Mouse (Mus musculus): Measurements from ENCODE around the gene Kcnd2.
A peak's percentile ranks its signal among the peaks of the same experiment; 100 is the strongest.

Kcnd2 gene

DNA sequence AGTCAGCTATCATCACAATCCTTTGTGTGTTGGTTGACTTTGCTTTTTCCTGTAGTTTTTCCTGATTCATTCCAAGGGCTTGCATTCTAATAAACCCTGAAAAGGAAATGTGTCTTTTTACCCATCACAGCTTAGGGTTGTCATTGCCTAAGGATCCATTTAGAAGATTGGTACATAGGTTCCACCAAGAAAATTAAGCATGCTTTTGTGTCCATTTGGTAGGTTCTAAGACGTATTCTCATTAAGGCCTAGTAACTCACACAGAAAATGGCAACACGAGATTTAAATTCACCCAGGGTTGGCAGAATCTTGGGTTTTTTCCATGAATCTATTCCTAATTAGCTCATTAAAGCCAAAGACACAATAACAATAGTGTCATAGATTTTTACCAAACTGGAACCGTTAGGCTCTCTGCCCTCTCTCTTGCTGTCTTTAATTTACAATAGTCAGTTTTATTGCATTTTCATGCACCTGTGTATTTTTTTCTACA lies 477.6 kb downstream of the Kcnd2 start:
- DNase-seq, result no peak

- no peak for DNase-seq
Observed at GRCm38 (mm10) chr6:21697641-21698040, 482.3 kb downstream of the Kcnd2 start.

DNA sequence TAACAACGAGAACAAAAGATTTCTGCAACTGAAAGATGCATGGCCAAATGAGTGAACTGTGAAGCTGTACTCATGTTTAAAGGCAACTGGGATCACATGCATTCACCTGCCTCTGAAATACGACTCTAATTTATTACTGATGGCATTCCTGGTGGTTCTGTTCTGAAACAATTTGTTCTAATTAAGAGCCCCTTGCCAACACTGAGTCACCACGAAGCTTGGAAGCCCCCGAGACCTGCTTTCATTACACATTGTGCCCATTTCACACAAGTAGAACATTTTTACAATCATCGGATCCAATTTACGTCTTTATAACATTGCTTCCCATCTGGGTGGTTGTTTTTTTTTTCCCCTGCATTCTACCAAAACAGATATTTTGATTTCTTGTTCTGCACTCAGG lies 485.8 kb downstream of the Kcnd2 start:
- DNase-seq, result no peak

GRCm38 (mm10) chr6:21709228-21709627 lies 493.9 kb downstream of the Kcnd2 start:
- peak; percentile 33 for DNase-seq

DNA sequence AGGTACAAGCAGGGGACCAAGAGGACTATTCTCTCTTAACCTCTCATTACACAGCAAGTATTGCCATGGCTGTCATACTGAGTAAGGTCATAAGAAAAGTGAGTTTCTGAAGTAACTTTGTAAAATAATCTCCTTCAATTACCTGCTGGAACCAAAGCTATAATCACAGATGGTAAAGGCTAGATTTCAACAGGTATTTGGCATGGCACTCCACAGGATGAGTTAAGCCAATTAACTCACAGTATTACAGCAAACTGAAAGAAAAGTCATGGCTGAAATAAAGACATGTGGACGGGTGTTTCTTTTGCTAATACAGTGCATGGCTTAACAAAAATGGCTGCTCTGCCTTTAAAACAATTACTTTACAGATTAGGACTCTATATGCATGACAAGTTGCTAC lies 503.8 kb downstream of the Kcnd2 start:
- DNase-seq, result no peak

DNA sequence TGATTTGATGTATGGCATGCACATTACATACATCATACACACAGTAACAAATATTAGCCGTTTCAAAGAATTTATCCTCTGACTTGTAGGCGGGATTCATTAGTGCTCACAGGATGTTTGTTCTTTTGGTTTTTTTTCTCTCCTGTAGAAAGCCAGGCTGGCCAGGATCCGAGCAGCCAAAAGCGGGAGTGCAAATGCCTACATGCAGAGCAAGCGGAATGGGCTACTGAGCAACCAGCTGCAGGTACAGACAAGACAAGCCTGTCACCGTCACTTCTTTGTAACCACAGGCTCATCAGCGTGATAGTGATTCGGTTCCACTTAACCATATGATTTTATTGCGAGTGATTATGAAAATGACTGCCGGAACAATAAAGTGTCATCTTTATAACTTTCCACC lies 506.9 kb downstream of the Kcnd2 start:
- no peak for DNase-seq

- DNase-seq, result no peak
Observed at GRCm38 (mm10) chr6:21740606-21741005, 525.3 kb downstream of the Kcnd2 start.

- no peak for DNase-seq
Observed at GRCm38 (mm10) chr6:21744615-21745266, 529.4 kb downstream of the Kcnd2 start.

GRCm38 (mm10) chr6:21747536-21747935 lies 532.2 kb downstream of the Kcnd2 start:
- no peak for DNase-seq

DNA sequence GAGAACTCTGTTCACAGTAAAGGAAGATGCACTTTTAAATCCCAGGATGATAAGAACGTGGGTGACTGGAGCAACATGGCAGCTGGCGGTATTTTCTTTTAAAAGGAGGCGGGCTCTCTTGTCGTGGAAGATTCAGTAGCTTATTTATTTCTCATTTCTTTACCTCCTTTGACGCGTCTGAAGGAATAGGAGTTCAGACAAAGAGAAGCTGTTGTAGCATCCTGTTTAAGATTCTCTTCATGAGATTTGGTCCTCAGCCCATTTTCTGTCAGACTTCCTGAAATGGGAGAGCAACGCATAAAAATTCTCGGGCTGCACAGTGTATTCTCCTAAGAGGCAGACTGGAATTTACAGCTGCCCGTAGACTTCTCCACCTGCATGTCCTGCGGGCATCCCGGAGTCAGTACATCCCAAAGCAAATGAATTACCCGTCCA lies 552.5 kb downstream of the Kcnd2 start:
- DNase-seq, result no peak

DNA sequence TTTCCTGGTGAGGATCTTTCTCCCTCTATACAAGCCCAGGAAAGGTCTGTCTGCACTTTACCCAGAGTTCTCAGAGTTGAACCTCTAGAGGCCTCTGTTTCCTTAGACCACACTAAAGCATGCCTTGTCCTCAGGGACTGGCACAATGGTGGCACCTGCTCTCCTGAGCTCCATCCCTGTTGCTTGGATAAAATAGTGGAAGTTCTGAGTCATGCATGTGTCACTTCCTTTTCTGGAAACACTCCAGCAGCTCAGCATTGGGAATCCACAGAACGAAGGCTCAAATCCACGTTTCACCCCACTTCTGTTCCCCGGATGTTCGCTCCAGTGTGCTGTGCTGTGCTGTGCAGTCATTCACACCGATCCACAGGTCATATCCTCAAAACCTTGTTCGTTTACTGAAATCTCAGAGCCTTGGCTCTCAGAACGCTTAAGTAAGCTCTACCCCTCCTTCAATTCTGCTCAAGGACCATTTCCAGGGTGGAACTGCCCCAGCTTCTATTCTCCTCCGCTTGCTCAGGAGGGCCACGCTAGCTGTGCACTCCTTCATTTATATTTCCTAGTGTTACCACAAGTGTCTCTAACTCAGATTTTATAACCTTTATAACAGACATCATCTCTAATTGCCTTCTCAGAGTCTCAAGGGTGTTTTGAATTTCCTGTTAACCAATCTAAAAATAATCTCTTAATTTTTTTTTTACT lies 553.6 kb downstream of the Kcnd2 start:
- DNase-seq, result no peak

DNA sequence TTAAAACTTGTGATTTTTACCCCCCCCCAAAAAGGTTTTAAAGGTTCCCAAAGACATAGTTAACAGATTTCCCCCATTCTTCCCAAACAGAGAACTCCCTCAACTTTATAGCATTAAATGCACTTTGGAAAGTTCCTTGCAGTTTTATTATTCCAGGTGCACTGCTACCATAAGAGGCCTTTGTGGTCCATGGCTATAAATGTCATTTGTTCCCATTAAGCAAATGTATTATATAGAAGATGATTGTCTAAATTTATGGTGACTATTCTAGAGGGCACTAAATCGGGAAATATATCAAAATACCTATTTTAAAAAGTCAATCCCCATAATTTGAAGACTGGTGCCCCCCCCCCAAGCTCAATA lies 554.1 kb downstream of the Kcnd2 start:
- DNase-seq, result no peak

DNA sequence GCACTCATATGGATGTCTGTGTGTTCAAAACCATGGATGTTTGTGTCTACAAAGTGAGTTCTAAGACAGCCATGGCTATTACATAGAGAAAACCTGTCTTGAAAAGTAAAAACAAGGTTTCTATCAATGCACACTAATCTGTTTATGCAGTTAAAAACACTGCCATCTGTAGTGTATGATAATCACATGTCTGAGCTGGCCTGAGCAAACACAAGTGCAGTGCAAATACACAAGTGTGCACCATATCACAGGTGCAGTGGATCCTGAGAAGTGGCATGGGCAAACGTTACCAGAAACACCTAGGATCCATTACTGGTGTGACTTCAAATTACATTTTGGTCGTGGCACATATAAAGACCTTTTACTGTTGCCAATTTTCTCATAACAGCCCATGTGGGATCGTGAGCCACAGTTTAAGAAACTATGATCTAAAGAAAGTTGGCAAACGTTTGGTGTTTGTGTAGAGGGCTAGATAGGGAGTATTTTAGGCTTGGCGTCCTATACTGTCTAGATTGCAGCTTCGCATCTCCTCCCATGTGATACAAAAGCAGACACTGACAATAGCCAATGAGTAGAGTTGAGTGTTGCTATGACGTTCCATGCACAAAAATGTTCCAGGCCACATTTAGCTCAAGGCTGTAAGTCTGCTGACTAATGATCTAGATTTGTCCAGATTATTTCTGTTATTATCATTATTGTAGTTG lies 559.1 kb downstream of the Kcnd2 start:
- no peak for DNase-seq

Measured in right cerebral cortex, adult 18-20 months (tissue).